Mouse (Mus musculus): ENCODE data around the gene Lct.

DNA sequence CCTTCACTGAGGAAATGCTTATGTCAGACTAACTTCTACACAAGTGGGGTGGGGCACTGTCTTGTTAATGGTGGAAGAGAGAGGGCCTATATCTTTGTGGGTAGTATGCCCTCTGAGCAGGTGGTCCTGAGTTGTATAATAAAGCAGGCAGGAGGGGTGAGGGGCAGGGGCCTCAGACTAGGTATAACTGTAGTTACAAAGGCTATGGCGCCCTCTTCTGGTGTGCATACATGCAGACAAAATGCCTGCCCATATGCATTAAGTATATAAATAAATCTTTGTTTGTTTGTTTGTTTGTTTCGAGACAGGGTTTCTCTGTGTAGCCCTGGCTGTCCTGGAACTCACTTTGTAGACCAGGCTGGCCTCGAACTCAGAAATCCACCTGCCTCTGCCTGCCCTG lies 19.1 kb downstream of the Lct start:
- no peak for TF ChIP-seq CTCF (IDR thresholded peaks at IDR 0.05; ENCODE audit: extremely low read depth, insufficient read depth, insufficient read length, insufficient replicate concordance)
- TF ChIP-seq POLR2A (IDR thresholded peaks at IDR 0.05; ENCODE audit: low read depth, low read length), result no peak
